Mouse (Mus musculus): ENCODE measurements around the gene Pdlim7. TPM values are rescaled to one million over a fixed set of nuclear protein-coding genes. Genes with fewer than 3 reads are reported as not detected.

Pdlim7 gene
- total and polyA plus RNA-seq, 3 experiments = 12.3 to 40.6 TPM; not detected in 1

- TF ChIP-seq ETS1 (IDR thresholded peaks at IDR 0.05; ENCODE audit: low read depth, low read length) = peak; percentile 29; the same call in 1 of the 2 replicates
- no peak for TF ChIP-seq SIN3A (IDR thresholded peaks at IDR 0.05; ENCODE audit: low read length)
- peak; percentile 46; the same call in 1 of the 2 replicates for TF ChIP-seq MYC (IDR thresholded peaks at IDR 0.05; ENCODE audit: low read depth, low read length)
- no peak for TF ChIP-seq ZNF384 (IDR thresholded peaks at IDR 0.05; ENCODE audit: low read depth, low read length)
- peak in 1 of 2 experiments; percentile 23; a peak in 1 of 4 replicates for TF ChIP-seq EP300 (IDR thresholded peaks at IDR 0.05; ENCODE audit: low read depth in 1 of 2, low read length in 2 of 2)
- Histone ChIP-seq H3K4me1 (ENCODE audit: control insufficient read depth in 1 of 2, insufficient read depth in 2 of 2, low read length in 2 of 2) (peaks cover 27 to 32% of the 10 kb centered on the region in 2 experiments), H3K27me3 (ENCODE audit: control insufficient read depth in 1 of 2, insufficient read depth in 2 of 2, low read length in 2 of 2) (no peaks in the 10 kb centered on the region), H3K9ac (ENCODE audit: control insufficient read depth, low read depth, low read length, poor library complexity, severe bottlenecking) (peak overlapping the region; percentile 77; the same call in 1 of the 2 replicates), H3K27ac (ENCODE audit: control insufficient read depth, low read depth, low read length) (peak overlapping the region; percentile 78), H3K36me3 (ENCODE audit: control insufficient read depth in 1 of 2, insufficient read depth in 2 of 2, low read length in 2 of 2) (peaks cover 0 to 27% of the 10 kb centered on the region in 2 experiments; a peak in 2 of 4 replicates), H3K9me3 (replicated peaks; ENCODE audit: insufficient read depth, low read length) (no peaks in the 10 kb centered on the region), H3K4me3 (ENCODE audit: control insufficient read depth in 1 of 2, insufficient read depth in 1 of 2, low read depth in 2 of 2, low read length in 2 of 2) (peak overlapping the region in 1 of 2 experiments; percentile 7; a peak in 1 of 4 replicates), H3K79me2 (ENCODE audit: control insufficient read depth, insufficient read depth, low read length, poor library complexity) (peaks cover 6% of the 10 kb centered on the region)
- DNase-seq (ENCODE audit: low read depth, low spot score) = peak; percentile 82
These were observed 3.2 kb downstream of the Pdlim7 start for GRCm38 (mm10) chr13:55510332-55510667.

- no peaks in the 10 kb centered on the region for H3K9me3 ChIP-seq (replicated peaks; ENCODE audit: insufficient read depth, low read length)
- H3K4me3 ChIP-seq (ENCODE audit: control insufficient read depth in 1 of 2, insufficient read depth in 1 of 2, low read depth in 2 of 2, low read length in 2 of 2) = no peak overlapping the region
- TF ChIP-seq POLR2AphosphoS5 (IDR thresholded peaks at IDR 0.05; ENCODE audit: borderline replicate concordance, low read depth, low read length) = no peak
- no peak for TF ChIP-seq BHLHE40 (IDR thresholded peaks at IDR 0.05; ENCODE audit: borderline replicate concordance, low read depth, low read length)
- TF ChIP-seq ELF1 (IDR thresholded peaks at IDR 0.05; ENCODE audit: low read depth, low read length) = no peak
- no peak for TF ChIP-seq POLR2AphosphoS2 (IDR thresholded peaks at IDR 0.05; ENCODE audit: low read length)
- TF ChIP-seq ZMIZ1 (IDR thresholded peaks at IDR 0.05; ENCODE audit: low read depth, low read length) = no peak
- TF ChIP-seq MAX (IDR thresholded peaks at IDR 0.05; ENCODE audit: low read length) = no peak
- TF ChIP-seq TAL1 (IDR thresholded peaks at IDR 0.05; ENCODE audit: low read length) = no peak
- no peaks in the 10 kb centered on the region for H3K27me3 ChIP-seq (ENCODE audit: control insufficient read depth in 1 of 2, insufficient read depth in 2 of 2, low read length in 2 of 2)
- no peak for DNase-seq (ENCODE audit: low read depth, low spot score)
- peaks cover 6% of the 10 kb centered on the region for H3K79me2 ChIP-seq (ENCODE audit: control insufficient read depth, insufficient read depth, low read length, poor library complexity)
- H3K4me1 ChIP-seq (ENCODE audit: control insufficient read depth in 1 of 2, insufficient read depth in 2 of 2, low read length in 2 of 2) = peaks cover 27 to 32% of the 10 kb centered on the region in 2 experiments
- peaks cover 0 to 27% of the 10 kb centered on the region in 2 experiments; a peak in 2 of 4 replicates for H3K36me3 ChIP-seq (ENCODE audit: control insufficient read depth in 1 of 2, insufficient read depth in 2 of 2, low read length in 2 of 2)
- no peak overlapping the region for H3K9ac ChIP-seq (ENCODE audit: control insufficient read depth, low read depth, low read length, poor library complexity, severe bottlenecking)
- H3K27ac ChIP-seq (ENCODE audit: control insufficient read depth, low read depth, low read length) = no peak overlapping the region
These were observed 4.9 kb downstream of the Pdlim7 start for GRCm38 (mm10) chr13:55508531-55508930.

- Histone ChIP-seq H3K27ac (ENCODE audit: control insufficient read depth, low read depth, low read length) (no peak overlapping the region), H3K27me3 (ENCODE audit: control insufficient read depth in 1 of 2, insufficient read depth in 2 of 2, low read length in 2 of 2) (no peaks in the 10 kb centered on the region), H3K9me3 (replicated peaks; ENCODE audit: insufficient read depth, low read length) (no peaks in the 10 kb centered on the region), H3K79me2 (ENCODE audit: control insufficient read depth, insufficient read depth, low read length, poor library complexity) (peaks cover 5% of the 10 kb centered on the region), H3K4me1 (ENCODE audit: control insufficient read depth in 1 of 2, insufficient read depth in 2 of 2, low read length in 2 of 2) (peaks cover 27 to 32% of the 10 kb centered on the region in 2 experiments), H3K4me3 (ENCODE audit: control insufficient read depth in 1 of 2, insufficient read depth in 1 of 2, low read depth in 2 of 2, low read length in 2 of 2) (no peak overlapping the region), H3K36me3 (ENCODE audit: control insufficient read depth in 1 of 2, insufficient read depth in 2 of 2, low read length in 2 of 2) (peaks cover 0 to 27% of the 10 kb centered on the region in 2 experiments; a peak in 2 of 4 replicates), H3K9ac (ENCODE audit: control insufficient read depth, low read depth, low read length, poor library complexity, severe bottlenecking) (no peak overlapping the region)
- peak; percentile 48 for TF ChIP-seq TAL1 (IDR thresholded peaks at IDR 0.05; ENCODE audit: low read length)
- TF ChIP-seq GATA1 (IDR thresholded peaks at IDR 0.05; ENCODE audit: low read depth, low read length) = peak; percentile 6; the same call in 1 of the 2 replicates
- no peak for TF ChIP-seq TBP (IDR thresholded peaks at IDR 0.05; ENCODE audit: low read depth, low read length)
- no peak for TF ChIP-seq MAX (IDR thresholded peaks at IDR 0.05; ENCODE audit: low read length)
- peak; percentile 33 for DNase-seq (ENCODE audit: low read depth, low spot score)
These were observed 5.6 kb downstream of the Pdlim7 start for GRCm38 (mm10) chr13:55507877-55508276.

Measured in MEL (cell line).